Mouse (Mus musculus) cerebellum, postnatal 10 days (tissue): Measurements from ENCODE around the gene Cops4.
A peak's percentile ranks its signal among the peaks of the same experiment; 100 is the strongest.

Source experiments
- DNase-seq, 2 experiments: peaks; one replicate each; pipeline ENCODE4 v3.0.0; 2021; ENCODE audit warnings: mixed read lengths in 2 of 2

Cops4 gene

DNA sequence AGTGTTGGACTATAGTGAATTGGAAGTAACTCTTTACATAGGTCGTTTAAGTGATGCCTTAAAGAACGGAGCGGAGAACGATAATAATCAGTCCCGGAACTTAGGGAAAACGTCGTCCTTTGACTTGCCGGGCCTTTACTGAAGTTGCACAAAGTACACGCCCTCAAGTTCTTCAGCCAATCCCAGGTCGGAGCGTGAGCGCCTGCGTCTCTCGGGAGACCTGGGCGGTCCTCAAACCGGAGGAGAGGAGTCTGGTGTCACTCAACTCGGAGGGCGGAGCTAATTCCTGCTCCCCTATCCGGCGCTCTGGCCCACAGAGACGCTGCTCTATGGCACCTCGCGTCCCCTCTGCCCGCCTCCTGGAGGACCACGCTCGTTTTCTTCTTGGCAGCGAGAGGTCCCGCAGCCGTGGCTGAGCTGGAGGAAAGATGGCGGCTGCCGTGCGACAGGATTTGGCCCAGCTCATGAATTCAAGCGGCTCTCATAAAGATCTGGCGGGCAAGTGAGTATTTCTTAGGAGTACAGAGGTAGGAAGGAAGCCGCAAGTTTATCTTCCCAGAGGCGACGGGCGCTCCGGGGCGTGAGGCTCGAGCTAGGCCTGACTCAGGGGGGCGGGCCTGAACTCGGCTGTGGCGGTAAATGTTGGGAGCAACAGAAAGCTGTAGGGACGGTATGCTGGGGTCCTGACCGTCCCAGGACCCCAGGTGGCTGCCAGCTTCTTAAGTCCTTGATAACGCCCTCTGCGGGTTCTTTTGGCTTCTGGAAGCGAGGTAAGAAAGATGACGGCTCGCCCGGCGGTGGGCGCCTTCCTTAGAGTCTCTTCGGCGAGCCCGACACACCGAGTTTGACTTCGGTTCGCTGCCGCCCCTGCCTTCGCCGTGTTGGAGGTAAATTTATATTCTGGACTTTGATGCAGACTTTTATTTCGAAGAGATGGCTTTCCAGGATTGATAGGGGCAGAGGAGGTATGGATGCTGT lies at the start of gene Cops4:
TSS of gene Cops4 (plus strand) at position 261 of the 978 bp plus-strand sequence.
- DNase-seq: peak; percentile 97 to 98

DNA sequence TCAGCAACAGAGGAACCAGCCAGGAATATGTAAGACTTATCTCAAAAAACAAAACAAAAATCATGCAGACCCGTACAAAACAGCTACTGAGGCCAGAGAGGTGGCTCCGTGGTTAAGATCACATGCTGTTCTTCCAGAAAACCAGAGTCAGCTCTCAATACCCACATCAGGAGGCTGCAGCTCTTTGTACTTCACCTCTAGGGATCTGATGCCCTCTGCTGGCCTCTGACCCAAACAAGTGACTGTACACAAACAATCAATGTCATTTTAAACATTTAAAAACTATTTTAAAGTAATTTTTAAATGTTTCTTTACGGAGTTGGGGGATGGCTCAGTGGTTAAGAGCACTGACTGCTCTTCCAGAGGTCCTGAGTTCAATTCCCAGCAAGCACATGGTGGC lies 41.8 kb upstream of the Cops4 start:
- DNase-seq: no peak

DNA sequence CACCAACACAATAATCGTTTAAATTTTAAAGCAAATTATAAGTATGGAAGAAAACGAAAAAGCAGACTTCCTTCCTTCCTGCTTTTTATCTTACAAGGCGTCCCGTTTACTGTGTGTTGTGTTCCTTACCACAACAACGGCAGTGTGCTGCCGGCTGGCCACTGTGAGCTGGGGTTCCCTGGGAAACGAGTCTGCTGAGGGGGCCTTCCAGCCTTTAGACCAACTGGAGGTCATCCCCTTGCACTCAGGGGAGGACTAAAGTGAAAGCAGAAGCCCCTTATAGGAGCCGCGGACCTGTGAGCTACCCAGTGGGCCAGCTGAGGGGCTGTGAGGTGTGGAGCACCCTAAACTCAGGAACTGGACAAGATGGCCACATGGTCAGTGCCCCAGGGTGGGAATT lies 40.5 kb upstream of the Cops4 start:
- DNase-seq: no peak

DNA sequence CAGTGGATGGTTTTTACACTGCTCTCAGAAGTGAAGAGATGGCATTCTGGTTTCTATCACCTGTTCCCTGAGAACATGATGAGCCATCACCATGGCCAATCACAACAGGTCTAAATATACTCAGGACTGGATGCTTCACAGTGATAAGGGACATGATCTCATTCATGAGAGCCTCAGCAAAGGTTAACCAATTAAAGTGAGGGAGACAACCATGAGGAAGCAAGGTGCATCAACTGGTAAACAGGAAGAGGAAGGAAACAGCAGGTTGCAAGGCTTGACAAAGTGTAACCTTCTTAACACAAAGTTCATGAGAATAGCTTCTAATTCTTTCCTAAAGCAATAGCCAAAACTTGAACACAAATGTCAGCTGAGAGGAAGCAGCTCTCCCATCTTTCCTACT lies 34.5 kb upstream of the Cops4 start:
- no peak for DNase-seq

DNA sequence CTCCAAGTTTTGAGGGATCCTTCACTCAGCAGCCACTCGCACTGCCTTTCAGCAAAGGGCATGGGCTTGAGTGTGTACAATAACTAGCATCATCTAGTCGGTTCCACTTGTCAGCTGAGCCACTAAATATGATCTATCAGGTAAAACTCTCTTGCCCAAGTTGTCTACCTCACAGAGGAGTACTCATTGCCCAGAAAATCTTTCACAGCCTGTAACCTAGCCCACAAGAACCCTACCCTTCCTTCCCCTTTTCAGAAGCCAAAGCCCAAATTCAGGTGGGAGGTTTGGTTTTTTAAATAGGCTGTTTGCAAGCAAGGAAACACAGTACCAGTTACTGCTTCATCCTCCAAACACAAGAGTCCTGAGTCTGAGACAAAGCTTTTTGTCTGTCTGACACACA lies 31.0 kb upstream of the Cops4 start:
- no peak for DNase-seq

DNA sequence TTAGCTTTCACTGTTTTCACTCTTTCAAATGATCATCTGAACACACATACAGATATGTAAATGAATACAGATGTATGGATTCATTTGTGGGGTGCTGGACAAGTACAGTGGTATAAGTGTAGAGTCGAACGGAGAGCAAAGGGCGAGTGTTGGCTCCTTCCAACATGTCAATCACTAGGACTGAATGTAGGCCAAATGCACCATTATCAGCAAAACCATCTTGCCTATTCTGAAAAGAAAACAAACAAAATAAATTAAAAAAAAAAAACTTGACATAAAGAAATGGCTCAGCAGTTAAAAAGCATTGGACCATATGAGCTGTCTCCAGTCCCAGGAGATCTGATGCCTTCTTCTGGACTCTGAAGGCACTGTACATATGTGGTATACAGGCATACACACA lies 29.9 kb upstream of the Cops4 start:
- no peak for DNase-seq

DNA sequence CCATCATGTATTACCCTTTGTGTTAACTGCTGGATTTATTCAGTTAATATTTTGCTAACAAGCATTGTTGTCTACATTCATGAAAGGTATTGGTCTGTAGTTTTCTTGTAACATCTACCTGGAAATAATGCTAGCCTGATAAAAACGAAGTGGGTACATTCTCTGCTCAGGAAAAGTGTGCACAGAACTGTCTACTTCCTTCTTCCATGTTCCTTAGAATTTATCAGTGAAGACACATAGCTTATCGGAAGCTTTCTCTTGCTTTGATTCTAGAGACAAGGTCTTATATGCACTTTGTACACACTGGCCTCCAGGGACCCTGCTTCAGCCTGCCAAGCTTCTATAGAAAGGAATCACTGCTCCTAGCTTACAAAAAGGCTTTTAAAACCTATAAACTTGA lies 28.8 kb upstream of the Cops4 start:
- no peak for DNase-seq

DNA sequence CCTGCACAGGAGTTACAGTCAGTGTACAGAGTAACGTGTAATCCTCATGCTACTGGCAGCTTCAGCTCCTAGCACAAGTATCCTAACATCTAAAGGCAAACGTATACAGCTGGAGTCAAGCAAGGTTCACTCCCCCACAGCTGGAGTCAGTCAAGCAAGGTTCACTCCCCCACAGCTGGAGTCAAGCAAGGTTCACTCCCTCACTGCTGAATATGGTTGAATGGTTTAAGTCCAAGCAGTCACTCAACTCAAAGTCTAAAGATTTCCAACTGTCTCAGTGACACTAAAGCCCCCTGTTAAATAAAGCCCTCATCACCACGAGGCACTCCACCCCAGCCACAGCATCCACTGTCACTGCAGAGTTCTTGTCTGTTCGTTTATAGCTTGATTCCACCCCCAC lies 26.4 kb upstream of the Cops4 start:
- no peak for DNase-seq

DNA sequence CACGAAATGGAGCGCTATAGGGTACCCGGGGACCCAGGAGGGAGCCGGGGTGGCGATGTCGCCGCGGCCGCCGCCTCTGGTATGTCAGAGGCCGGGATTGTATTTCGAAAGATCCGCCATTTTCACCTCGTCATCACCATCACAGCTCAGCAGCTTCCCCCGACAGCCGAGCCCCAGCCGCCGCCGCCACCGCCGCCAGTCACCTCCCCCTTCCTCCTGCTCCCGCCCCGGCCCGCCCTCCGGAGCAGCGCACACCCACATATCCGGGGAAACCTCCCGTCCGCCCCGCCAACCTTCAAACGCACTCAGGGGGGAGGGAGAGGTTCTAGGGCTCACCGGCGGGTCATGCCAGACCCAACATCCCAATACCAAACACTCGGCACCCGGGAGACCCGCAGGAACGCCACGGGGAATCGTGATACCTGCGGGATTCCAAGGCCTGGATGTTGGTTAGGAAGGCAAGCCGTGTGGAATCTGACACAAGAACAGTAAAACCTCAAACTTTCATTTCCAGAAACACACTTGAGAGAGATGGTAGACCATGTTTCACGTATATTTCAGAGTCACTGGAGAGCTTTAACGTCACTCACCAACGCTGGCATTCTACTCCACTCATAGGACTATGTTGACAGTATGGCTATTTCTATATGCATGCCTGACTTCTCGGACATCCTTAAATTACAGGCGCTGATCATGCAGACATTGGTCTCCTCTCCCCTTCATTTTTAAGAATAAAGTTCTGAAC lies 19.5 kb upstream of the Cops4 start:
- peak; percentile 84 to 88 for DNase-seq

DNA sequence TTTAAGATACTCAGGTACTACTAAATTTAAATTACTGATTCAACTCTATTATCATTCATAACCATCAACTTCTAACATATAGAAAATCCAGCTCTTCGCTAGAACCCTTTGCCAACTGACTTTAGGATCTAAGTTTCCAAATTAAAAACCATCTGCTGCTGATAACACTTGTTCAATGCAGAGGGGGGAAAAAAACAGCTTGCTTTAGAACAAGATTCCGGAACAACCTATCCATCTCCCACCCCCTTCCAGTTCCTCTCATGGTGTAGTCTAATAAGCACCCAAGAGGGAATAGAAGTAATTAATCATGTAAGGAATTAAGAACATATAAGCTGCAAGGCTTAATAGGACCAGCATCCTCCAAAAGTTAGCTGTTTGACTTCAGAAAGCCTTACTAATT lies 18.9 kb upstream of the Cops4 start:
- DNase-seq: no peak

DNA sequence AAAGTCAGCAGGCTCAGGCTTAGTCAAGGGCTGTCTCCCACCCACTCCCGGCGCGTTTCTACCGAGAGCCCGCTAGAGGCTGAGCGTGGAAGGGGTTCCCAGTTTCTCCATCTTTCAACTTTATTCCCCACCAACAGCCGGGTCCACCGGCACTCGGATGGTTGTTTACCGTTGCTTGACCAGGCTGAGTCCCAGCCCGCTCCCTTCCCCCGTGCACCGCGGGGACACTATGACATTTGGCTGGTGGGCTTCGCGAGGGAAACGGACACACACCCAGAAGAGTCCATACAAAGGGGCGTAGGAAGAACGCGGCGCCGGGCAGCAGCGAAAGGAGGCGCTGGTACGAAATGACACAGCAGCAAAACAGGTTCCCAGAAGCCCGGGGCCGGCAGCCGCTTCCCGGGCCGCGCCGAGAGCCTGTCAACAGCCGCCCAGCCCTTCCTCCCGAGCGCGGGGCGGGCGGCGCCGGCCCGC lies 18.2 kb upstream of the Cops4 start:
- peak; percentile 51 to 59 for DNase-seq

DNA sequence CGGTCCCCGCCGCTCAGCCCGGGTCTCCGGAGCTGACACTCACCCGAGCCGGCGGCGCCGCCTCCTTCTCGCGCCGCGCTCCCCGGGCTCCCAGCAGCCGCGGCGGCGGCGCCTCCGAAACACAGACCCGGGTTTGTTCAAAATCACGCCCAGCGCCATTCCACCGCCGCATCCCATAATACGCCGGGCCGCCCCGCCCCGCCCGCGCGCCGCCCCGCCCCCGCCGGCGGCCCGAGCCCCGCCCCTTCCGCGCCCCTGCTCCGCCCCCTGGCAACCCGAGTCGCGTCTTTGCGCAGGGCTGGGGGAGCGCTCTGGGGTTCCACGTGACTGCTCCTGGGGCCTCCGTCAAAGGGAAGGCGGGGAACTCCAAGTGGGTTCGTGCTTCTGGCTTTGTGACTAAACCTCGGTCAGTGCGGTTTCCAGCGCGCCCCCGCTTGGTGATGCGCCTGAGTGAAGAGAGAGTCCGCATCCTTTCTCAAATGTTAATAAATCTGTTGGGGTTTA lies 17.6 kb upstream of the Cops4 start, which contains the start of gene Lin54:
TSS of gene Lin54 (minus strand) at position 182 of the 504 bp plus-strand sequence.
- peak; percentile 94 to 96 for DNase-seq

DNA sequence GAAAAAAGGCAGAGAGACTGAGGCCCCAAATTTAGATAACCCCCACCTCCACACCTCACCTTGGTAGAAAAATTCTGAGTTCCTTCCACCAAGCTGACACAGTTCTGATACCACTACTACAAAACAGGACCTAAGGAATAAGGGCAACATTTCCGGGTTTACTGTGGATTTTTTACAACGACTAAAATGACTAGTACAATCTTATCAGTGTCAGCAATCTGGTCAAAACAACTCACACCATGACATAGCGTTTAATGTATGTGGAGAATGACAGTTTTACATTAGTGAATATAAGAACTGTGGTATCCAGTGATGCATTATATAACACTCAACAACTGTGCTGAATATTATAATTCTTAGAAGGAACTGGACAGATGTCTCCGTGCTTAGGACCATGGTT lies 16.8 kb upstream of the Cops4 start:
- peak in 1 of 2 experiments; percentile 7 for DNase-seq

DNA sequence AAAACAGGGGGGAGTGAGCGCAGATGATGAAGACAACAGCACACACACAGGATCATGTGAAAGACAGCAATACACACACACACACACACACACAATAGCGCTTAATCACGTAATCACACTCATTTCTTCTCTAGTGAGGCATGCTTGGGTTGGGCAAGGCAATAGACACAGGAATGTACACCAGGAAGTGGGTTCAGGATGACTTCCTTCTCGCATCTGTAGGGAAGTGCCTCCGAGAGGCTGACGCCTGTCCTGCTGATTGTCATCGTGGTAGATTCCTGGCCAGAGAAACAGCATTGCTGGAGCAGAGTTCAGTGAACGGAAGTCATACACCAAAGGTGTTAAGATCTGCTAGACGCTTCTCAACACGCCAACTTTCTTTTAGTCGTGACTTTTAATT lies 8.9 kb upstream of the Cops4 start:
- no peak for DNase-seq

DNA sequence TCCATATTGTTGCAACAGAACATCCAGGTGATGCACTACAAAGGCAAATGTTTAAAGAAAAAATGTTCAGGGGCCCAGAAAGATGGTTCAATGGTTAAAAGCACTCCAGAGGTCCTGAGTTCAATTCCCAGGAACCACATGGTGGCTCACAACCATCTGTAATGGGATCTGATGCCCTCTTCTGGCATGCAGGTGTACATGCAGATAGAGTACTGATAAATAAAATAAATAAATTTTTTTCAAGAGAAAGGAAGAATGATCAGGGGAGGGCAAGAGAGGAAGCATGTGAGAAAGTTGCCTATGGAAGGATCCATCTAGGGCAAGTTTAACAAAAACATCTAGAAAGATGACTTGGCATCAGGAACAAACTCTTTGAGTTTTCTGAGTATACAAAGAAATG lies 5.5 kb upstream of the Cops4 start:
- DNase-seq: no peak

DNA sequence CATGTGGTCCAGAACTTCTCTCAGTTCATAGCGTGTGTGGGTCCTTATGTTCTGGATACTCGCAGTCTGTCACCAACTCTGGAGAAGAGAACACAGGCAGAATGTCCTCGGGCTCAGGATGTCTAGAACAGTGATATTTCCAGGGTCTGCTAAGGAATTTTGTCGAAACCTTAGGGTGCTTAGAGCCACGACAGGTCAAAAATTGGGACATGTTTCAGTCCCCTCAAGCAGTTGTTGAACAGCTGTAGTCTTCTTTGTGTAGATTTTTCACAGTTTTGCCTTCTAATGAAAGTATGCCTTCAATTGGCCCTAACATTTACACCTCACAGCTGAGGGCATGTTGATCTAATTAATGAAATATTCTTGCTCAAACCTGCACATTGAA lies 910 bp downstream of the Cops4 start:
- DNase-seq: no peak

DNA sequence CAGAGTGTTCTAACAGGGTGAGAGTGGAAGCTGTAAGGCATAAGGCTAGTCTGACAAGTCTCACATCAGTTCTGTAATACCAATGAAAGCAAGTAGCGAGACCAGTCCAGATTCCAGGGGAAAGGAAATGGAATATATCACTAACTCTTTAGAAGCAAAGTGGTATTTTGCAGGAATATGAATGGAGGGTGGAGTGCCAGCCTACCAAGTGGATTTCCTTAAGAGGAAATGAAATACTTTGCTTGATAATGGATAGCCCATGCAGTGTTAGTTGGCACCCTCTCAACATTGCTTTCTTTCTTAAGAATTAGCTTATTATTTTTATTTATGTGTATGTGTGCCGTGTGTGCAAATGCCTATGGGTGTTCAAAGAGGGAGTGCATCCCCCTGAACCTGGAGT lies 2.1 kb downstream of the Cops4 start:
- no peak for DNase-seq

DNA sequence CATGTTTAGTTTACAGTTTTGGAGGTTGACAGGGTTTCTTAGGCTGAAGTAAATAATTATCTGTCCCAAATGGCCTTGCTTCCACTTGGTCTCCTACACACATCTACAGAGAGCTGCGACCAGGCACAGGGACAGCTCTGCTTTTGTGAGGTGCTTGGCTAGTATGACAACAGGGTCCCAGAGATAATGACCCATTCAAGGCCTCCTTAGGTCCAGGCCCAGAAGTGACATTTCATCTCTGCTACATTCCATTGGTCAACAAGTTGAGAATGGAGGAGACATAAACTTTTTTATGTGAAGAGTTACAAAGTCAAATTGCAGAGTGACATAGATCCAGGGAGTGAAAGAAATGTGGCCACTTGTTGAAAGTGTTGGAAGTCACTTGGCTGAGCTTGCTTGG lies 5.2 kb downstream of the Cops4 start:
- DNase-seq: no peak

DNA sequence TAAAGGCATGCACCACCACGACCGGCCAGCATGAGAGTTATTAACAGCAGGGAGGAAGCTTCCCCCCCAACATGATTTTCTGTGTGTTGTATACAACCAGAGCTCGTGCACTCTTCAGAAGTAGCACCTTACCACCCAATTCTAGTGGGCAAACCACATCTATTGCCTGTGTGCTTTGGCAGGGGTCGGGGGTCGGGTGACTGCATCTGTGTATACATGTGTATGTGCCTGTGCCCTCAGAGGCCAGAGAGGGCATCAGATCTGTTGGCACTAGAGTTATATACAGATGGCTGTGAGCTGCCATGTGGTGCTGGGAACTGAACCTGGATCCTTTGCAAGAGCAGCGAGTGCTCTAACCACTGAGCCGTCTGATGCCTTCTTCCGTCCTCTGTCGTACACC lies 6.8 kb downstream of the Cops4 start:
- DNase-seq: peak in 1 of 2 experiments; percentile 3

DNA sequence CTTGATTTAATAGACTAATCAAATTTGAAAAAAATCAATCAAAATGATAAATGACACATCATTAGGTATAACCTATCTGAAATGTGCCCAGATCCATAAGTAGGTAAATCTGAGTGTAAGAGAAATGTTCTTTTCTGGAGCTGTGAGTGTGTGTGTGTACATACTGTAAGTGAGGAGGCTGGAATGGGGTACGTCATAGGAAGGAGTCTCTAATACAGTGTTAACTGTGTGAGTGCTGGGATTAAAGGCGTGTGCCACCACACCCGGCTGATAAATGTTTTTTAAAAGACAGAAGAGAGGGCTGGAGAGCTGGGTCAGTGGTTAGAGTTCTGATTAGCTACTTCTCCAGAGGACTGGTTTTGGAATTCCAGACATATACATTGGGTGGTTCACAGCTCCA lies 7.5 kb downstream of the Cops4 start:
- DNase-seq: no peak

DNA sequence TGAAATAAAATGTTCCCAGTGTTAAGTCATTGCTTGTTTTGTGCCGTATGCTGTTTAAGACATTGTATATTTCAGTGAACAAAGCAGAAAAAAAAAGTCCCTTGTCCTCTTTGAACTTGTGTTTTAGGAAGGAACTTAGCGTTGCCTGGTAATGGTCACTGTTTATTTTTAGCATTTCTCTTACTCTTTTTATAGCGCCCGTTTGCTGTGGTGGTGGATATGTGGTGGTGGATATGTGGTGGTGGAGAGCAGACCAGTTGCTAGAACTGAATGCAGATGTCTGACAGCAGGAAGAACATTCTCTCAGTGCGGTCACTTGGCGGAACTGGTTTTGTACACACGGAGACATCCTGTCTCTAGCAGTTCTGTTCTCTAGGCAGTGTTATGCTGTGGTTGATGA lies 8.1 kb downstream of the Cops4 start:
- no peak for DNase-seq

DNA sequence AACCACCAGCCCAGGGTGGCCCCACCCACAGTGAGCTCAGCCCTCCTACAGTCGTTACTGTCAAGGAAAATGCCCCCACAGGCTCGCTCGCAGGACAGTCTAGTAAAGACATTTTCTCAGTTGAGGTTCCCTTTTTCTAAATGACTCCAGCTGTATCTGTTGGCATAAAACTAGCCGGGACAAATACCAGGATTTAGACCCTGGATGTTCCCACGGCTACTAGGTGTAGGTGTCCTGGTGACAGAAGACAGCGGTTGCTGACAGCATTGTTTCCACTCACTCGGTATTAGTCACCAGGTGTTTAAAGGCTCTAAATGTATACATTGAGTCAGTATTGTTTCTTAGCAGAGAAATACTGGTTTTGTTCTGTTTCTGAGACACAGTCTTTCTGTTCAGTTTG lies 17.7 kb downstream of the Cops4 start:
- DNase-seq: no peak

DNA sequence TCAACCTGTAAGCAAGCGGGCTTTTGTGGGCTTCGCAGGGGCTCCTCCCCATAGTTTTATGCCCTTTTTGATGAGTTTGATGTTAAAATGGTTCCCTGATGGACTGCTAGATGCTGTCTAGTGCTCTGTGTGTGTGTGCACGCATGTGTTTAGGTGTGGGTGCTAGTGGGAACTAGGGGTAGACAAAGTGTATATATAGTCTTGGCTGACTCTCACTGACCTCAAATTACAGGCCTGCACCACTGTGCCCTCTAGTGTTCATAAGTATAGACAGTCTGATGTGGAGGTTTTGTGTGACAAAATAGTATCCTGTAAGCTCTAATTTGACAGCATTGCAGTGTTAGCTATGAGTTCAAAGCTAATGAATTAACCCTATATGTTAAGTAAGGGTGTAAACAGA lies 18.5 kb downstream of the Cops4 start:
- DNase-seq: peak; percentile 31 to 42
